Mouse (Mus musculus) thymus, postnatal 4 days (tissue): ENCODE results near the gene Adamts20.
"Not testable (repeated sequence)": the region's sequence is repeated elsewhere in the genome, so short reads cannot be mapped to it uniquely, and the experiment has no call there.

Experiments
- DNase-seq: peaks from one replicate; pipeline ENCODE4 v3.0.0; 2021

Gene Adamts20

DNA sequence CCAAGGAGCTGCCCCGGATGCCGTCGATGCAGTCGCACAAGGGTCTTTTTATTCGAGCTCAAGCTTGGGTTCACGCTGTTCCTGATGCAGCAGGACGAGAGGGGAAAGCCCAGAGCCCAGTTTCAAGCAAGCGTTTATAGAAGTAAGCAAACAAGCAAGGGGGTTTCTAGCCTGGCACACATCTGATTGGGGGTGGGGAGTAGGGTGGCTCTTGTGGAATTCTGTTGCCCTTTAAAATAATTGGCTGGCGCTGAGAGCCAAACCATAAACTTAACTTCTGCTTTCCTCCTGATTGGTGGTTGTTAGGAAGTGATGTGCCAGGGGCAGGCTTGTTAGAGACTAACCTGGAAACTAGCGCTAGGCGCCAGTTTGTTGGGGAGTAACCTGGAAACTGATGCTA, at the start of gene Adamts20:
Gene Adamts20, minus strand, starts transcription at position 101 of the 400 bp plus-strand sequence.
- DNase-seq = no peak

DNA sequence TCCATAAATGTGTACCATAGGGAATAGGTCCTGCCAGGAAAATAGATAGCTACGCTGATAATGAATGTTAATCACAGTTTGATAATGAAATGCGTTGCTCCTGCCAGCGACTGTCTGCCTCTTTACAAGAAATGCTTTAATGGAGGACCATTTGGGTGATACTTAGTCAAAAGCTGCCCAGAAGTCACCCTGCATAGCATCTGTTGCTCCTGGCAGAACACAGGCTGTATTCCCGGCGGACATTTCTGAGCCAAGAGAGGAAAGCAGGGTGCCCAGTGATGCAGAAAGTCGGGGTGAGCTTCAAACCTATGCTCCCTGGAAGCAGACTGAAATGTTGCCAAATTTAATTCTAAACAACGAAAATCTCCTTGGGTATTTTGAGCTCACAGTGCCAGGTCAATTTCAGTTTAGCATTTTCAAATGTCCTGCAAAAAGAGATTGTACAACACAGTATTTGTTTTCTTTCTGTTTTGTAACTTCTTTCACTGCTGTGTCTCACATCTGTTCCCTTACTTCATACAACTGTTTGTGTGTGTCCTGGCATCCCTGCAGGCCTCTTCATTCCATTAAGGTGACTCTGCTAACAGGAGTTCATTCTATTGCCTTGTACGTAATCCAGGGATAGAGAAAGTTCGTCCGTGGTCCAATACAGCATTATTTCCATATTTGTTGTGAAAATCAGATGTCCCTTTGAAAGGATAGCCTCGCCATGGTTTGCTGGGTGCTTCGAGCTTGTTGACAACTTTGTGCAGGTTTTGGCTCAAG, 38.4 kb upstream of the Adamts20 start:
- DNase-seq = no peak

DNA sequence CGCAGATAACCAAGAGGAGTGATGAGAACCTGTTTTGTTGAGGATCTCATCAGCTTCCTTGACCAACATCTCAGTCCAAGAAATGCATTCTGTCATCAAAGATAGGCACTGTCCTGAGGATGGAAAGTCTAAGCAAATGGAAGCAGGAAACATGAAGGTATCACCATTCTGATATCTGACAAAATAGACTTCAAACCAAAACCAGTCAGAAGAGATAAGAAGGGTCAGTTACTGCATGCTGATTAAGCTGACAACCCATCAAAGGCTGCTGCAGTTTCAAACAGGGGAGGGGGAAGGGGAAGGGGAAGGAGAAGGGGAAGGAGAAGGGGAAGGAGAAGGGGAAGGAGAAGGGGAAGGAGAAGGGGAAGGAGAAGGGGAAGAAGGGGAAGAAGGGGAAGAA, 34.0 kb upstream of the Adamts20 start:
- DNase-seq = no peak

DNA sequence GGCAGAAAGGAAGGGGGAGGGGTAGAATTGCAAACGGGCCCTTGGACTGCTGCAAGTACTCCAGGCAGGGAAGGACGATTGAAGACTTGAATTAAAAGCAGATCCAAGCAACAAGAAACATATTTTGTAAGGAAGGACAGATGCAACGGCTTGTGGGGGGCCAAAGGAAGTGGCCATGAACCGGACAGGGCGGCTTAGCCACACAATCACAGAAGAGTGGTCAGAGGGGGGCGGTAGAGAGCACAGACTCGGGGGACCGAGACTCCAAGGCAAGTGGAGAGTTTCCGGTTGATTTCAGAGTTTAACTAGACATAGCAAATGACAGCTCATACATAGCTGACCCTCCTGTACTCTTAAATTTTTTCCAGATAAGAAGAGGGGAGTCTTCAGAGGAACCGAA, 30.7 kb upstream of the Adamts20 start:
- peak; percentile 23 for DNase-seq

DNA sequence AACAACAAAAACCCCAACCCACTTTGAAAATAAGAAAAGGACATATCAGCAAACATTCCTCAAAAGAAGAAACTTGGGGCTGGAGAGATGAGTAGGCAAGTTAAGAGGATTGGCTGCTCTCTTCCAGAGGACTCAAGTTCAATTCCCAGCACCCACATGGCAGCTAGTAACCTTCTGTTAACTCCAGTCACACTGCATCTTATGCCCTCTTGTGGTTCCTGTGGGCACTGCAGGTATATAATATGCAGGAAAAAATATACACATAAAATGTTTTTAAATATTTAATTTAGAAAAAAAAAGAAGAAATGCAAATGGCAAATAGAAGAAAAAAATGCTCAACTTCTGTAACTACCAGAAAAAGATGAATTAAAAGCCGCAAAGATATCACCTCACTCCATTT, 29.2 kb upstream of the Adamts20 start:
- DNase-seq = peak; percentile 10

DNA sequence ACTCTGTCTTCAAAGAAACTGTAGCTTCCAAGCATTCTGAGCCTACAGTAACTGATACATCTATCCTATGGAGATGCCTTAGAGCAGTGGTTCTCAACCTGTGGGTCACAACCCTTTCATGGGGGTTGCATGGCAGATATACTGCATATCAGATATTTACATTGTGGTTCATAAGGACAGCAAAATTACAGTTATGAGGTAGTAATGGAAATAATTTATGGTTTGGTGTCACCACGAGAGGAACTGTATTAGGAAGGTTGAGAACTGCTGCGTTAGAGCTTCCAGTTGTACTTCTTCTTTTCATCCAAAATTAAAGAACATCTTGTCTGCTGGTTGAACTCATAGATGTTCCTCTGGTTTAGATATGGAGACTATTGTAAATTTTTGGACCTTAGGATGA, 24.2 kb upstream of the Adamts20 start:
- no peak for DNase-seq

DNA sequence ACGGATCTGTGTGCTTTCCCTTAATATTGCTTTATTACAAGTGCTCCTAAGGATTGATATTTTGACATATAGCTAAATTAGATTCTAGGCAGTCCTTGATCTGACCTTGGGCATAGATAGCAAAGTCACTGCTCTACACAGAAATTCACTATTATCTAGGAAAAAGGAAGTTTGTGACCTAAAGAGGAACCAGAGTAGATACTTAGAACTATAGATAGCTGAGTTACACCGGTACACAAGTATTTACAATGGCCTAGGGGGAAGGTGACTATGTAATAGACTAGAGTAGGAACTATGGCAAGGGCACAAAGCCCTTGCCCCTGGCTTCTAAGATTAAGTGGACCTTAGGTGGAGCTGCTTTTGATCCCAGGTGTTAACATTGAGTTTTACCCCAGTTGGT, 22.8 kb upstream of the Adamts20 start:
- DNase-seq = not testable (repeated sequence)

DNA sequence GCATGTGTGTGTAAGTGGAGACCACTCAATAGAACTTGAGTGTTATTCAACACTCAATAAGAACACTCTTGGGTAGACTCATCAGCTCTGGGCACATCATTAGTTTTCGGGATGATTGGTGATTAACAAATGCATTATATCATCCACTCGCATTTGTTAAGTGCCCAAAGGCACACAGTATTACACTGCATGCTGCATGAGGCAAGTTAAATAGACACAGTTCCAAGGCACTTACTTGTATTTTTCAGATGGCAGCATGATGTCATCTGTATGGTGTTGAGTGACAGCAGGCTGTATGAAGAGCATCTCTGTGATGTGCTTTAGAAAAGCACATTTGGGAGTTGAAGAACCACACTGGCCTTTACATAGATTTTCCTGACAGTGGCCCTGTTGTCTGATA, 17.3 kb upstream of the Adamts20 start:
- no peak for DNase-seq

DNA sequence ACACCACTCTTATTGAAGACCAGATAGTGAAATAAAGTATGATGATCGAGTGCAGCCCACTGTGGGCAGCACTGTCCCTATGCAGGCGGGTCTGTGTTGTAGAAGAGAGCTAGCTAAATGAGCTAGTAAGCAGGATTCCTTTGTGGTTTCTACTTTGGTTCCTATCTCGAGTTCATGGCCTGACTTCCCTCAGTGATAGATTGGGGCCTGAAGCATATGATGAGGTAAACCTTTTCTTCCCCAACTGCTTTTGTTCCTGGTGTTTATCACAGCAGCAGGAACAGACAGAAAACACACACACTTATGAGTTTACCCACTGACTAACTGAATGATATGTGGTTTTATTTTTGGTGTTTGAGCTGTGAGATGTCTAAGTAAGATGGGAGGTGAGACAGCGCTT, 15.6 kb upstream of the Adamts20 start:
- no peak for DNase-seq

DNA sequence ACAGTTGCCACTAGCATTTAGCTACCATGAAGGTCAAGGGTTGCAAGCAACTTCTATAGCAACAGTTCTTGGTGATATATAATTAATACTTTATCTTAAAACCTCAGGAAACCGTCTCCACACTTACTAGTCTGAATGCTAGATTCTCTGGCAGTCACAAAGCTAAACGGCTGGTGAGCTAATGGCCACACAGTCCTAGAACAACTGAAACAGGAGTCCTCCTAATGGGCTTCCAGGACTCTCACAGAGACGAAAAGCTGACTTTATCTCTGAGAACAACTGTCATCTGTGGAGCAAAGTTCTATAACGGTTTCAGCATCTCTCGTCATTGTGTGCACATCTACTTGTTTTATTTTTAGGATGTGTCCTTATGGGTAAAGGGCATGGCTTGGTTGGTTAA, 15.0 kb upstream of the Adamts20 start:
- DNase-seq = no peak

DNA sequence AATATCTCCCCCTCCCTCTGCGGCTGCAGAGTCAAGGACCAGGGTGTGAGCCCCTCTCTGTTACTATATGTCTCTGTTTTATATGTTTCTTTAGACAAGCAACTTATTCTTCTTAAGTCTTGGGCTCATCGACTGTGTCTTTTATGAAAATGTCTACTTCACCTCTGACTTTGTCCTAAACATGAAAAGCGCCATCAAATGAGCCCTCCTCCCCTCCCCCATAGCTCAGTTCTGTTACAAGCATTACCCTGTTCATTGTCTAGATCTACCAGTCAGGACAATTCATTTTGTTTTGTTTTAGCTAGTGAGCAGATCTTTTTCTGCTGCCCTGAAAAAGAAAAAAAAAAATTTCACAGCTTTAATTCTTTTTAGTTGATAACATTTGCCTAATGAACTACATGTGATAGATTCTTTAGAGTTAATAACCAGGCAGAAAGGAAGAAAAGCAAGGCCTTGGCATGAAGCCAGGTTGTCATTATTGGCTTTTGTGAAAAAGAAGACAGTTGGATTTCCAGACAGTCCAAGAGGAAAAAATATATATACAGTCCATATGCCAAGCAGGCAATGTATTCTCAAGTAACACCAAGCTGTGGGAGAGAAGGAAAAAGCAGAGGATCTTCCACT, 14.4 kb upstream of the Adamts20 start:
- no peak for DNase-seq

DNA sequence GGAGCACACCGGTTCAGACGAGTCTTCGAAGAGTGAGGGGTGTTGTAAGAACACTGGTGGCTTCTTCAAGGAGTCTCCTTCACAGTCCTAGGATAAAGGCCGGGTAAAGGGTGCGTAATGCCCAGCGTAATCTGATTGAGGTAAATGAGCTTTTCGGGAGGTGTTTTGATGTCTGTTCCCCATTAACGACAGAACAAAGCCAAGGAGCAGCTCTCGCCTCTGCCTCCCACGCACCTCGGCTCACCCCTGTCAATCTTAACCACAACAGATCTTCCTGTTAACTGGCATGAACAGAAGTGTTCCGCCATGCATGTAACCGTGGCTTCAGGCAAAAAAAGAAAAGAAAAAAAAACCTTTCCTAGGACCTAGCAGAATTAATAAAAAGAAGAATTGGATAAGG, 13.5 kb upstream of the Adamts20 start:
- peak; percentile 67 for DNase-seq

DNA sequence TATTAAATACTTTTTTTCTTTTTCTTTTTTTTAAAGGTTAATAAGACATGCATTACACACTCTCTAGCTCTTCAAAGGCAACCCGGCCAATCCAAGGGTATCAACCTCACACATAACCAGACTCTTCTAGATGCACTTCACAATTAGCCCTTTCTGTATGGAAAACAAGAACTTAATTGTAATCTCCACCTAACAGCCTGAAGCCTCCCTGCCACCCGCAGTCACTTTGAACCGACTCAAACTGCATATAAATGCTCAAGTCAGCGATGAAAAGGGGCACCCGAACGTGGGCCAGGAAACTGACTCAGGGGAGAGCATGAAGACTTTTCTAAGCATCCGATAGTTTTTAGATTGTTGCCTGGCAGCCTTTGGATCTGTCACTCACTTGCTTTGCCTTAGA, 12.1 kb upstream of the Adamts20 start:
- peak; percentile 13 for DNase-seq

DNA sequence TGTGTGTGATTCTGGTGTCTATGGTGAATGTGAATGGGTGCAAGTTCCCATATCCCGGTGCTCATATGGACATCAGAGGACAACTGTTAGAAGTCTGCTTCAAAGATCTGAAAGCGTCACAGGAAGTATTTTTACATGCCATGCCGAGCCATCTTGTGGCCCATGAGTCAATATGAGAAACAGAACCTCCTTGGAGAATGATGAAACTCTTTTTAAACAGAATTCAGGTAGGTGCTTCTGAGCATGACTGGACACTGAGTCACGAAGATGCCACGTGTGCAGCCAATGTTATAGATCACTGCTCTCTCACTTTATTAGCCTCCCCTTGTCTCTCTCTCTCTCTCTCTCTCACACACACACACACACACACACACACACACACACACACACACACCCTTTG, 10.8 kb upstream of the Adamts20 start:
- no peak for DNase-seq

DNA sequence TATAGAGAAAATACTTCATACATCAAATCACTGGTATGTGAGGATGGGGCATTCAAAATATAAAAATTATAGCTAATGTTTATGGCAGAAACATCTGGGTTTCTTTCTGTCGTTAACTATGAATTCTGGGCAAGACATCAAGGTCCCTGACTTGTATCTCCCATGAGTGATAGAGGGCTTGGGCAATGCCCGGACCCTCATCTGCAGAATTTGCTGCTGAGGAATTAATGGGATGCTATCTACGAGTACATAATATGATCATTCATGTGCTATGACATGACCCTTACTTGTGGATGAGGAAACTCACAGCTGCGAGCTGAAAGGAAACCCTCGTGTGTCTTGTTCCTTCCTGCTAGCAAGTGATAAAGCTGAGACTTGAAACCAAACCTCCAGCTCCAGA, 5.1 kb upstream of the Adamts20 start:
- no peak for DNase-seq

DNA sequence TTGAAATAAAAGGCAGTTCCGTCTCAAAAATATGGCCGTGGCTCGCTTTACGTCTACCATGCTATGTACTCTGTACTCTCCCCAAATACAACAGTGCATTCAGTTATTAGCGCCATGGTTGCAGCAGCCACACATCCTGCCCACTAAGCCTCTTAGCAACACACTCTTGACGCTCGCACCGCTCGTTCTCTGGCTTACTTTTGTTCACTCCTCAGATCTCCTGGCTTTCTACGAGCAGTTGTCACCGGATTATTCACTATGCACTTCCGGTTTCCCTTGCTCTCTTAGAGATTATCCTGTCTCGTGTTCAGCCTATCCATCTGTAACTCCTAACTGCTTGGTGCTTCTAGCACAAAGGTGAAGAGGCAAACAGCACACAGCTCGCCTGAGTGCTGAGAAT, 337 bp downstream of the Adamts20 start:
- no peak for DNase-seq

DNA sequence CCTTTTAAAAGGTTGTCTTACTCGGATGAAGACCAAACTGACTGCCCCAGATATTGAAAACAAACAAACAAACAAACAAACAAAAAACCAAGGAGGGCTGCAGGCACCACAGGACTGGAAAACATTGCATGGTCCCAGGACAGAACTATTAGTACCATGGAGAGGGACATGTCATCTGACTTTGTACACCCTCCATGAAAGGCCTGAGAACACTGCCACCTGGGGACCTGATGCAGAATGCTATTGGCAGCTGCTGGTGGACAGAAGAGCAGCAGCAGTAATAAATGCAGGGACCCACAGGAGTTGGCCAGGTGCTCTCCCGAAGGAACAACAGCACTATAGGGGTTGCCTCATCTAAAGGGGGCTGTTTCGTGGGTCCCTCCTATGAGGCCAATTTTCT, 2.0 kb downstream of the Adamts20 start:
- DNase-seq = peak; percentile 18

DNA sequence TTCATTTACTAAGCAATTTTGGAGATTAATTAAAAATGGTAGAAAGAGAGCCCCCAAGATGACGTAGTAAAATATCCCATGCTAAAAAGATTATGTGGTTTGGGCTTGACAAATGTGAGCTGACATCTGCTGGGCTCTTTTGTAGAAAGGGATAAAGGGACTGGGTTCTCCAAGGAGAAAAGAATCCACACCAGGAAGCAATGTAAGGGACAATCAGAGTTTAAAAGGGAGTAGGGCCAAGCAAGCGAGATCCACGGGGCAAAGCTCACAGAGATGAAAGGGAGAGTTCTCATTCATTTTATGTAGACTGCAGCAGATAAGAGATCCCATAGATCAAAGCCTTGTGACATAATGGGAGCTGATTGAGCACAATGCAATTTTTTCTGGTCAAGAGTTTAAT, 3.0 kb downstream of the Adamts20 start:
- no peak for DNase-seq

DNA sequence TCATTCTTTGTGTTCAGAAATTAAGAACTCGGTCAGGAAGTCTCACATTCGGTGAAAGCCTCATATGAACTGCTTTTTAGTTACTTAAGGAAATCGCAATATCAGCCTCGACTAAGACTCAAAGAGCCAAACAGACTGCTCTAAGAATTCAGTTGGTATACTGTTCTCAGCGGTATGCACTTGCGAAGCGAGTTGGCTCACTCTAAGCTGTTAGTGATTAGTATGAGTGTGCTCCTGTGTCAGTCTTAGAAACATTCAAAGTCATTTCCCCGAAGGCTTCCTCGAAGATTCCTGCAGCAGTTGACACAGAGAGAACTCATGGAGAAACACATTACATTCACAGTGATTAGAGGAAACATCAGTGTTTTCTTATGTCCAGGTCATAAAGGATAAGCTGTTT, 4.1 kb downstream of the Adamts20 start:
- no peak for DNase-seq

DNA sequence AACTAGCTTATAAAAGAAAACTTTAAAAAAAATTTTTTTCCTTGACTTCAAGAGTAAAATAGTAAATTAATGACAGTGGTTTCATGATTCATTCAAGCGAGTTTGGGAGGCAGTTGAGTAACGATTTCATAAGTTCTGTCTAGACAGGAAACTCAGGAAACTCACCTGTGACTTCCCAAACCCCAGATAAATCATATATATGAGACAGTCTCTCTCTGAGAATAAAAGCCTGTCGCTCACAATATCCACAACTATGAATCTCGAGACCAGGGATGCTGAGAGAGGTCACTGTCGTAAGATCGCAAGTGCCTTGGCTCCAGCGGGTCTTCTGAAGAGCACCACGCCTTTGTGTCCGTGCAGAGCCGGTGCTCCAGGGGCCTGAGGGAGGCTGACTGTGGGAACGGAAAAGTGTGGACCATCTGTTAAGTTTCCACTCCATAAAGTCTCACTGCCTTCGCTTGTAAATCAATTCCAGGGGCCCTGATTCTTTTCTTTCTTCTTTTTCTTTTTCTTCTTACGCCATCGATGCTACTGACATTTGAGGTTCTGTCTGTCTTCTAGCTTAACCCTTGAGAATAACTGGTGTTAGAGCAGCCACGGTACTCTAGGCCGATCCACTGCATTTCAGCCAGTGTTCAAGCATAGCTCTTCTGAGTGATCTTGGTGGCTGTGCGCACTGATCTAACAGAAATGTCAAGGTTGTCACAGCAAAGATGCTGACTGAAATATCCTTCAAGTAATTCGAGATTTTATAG, 7.4 kb downstream of the Adamts20 start:
- no peak for DNase-seq

DNA sequence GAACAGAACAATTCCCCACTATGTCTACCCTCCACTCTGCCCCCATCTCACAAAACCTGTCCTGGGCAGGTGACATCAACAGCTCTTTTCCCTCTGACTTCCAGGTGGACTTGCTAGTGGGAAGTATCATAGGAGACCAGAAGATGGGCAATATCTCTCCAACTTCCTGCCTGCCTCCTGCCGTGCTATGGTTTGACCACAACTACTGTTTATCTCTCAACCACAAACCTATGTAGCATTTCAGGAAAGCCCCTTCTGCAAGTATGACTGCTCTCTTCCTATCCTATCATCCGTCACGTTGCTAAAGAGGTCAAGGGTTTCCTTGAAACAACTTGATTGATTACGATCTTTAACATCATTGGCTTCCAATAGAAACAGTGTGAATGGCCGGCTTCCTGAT, 12.4 kb downstream of the Adamts20 start:
- DNase-seq = no peak

DNA sequence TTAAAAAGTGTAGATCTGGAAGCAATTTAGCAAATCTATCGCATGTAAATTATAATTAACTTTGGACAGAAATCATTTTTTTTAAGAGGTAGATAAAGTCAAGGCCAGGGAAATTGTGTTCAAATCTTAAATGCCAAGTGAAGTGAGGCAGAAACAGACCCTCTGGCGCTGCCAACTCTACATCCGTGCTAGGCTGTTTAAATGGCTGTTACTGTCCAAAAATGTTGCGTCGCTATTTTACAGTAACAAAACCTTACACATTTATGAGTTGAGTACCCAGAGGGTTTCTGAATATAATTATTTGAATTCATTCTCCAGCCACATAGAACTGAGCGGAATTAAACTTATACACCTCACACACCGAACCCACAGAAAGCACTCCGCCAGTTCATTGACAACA, 13.6 kb downstream of the Adamts20 start:
- DNase-seq = no peak

DNA sequence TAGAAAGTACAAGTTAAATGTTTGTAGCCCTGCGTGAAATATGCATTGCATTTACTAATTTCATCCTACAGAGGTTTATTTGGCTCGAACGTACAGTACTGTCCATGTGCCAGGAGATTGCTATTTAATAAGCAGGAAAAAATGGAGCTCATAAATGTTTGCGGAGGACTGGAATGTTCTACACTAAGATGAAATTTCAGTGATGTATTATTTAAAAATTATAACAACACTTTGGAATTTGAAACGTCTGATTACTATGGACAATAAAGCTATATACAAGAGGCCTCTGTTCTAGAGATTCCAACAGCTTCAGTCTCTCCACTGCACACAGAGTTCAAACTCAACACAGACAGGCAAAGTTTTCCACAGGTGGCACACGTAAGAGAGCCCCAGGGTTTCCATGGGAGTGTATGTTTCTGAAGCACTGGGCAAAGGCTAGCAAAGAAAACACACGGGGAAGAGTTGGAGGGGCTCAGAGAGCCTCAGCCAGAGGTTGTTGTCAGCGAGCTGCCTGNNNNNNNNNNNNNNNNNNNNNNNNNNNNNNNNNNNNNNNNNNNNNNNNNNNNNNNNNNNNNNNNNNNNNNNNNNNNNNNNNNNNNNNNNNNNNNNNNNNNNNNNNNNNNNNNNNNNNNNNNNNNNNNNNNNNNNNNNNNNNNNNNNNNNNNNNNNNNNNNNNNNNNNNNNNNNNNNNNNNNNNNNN, 20.6 kb downstream of the Adamts20 start:
- no peak for DNase-seq

DNA sequence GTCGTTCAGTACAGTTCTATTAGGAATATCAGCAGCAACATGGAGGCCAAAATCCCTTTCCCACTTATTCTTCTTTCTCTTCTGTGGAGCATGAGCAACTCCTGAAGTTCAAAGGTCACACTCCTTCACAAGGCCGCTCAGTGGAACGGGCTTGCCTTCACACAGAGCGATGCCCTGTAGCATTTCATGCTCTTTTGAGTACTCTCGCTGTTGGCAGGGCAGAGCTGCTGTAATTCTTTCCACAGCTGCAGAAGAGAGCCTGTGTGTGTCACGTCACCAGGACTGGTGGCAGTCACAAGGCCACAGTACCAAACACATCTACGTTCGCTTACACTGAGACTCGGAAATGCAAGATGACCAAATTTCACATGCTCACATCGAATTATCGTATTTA, 21.2 kb downstream of the Adamts20 start:
- DNase-seq = no peak
